Mouse (Mus musculus): ENCODE measurements around the gene Nup107.
A peak's percentile ranks its signal among the peaks of the same experiment; 100 is the strongest.
"Not testable (repeated sequence)": the region's sequence is repeated elsewhere in the genome, so short reads cannot be mapped to it uniquely, and the experiment has no call there.

Nup107 gene

GRCm38 (mm10) chr10:117732962-117733592 is 59.4 kb downstream of the Nup107 start:
- no peak for DNase-seq

GRCm38 (mm10) chr10:117732184-117732583 is 60.3 kb downstream of the Nup107 start:
- no peak for DNase-seq

GRCm38 (mm10) chr10:117731244-117732101 is 61.0 kb downstream of the Nup107 start:
- DNase-seq: peak; percentile 80

- no peak for DNase-seq
Observed at GRCm38 (mm10) chr10:117730637-117731203, 61.8 kb downstream of the Nup107 start.

GRCm38 (mm10) chr10:117730140-117730539 is 62.4 kb downstream of the Nup107 start:
- DNase-seq: no peak

- DNase-seq: no peak
Observed at GRCm38 (mm10) chr10:117729139-117729814, 63.2 kb downstream of the Nup107 start.

GRCm38 (mm10) chr10:117728574-117728973 is 63.9 kb downstream of the Nup107 start:
- no peak for DNase-seq

- no peak for DNase-seq
Observed at GRCm38 (mm10) chr10:117727518-117728110, 64.9 kb downstream of the Nup107 start.

- no peak for DNase-seq
Observed at GRCm38 (mm10) chr10:117726888-117727385, 65.6 kb downstream of the Nup107 start.

- DNase-seq: no peak
Observed at GRCm38 (mm10) chr10:117726350-117726749, 66.2 kb downstream of the Nup107 start.

- no peak for DNase-seq
Observed at GRCm38 (mm10) chr10:117725671-117726070, 66.8 kb downstream of the Nup107 start.

GRCm38 (mm10) chr10:117724804-117725361 is 67.6 kb downstream of the Nup107 start:
- no peak for DNase-seq

GRCm38 (mm10) chr10:117724136-117724718 is 68.3 kb downstream of the Nup107 start:
- DNase-seq: no peak

- DNase-seq: peak; percentile 89
Observed at GRCm38 (mm10) chr10:117718161-117719119, 74.1 kb downstream of the Nup107 start.

- DNase-seq: peak; percentile 68
Observed at GRCm38 (mm10) chr10:117717583-117717982, 74.9 kb downstream of the Nup107 start.

GRCm38 (mm10) chr10:117716686-117717085 is 75.8 kb downstream of the Nup107 start:
- no peak for DNase-seq

- DNase-seq: not testable (repeated sequence)
Observed at GRCm38 (mm10) chr10:117715654-117716053, 76.9 kb downstream of the Nup107 start.

- no peak for DNase-seq
Observed at GRCm38 (mm10) chr10:117714928-117715500, 77.5 kb downstream of the Nup107 start.

- no peak for DNase-seq
Observed at GRCm38 (mm10) chr10:117714048-117714545, 78.4 kb downstream of the Nup107 start.

GRCm38 (mm10) chr10:117713466-117713865 is 79.0 kb downstream of the Nup107 start:
- DNase-seq: no peak
